Mouse (Mus musculus) G1E (cell line): ENCODE measurements around the gene Ncam2. TPM values are rescaled to one million over a fixed set of nuclear protein-coding genes. Genes with fewer than 3 reads are reported as not detected.

Experiments used
- ATAC-seq: 2 replicates; pipeline ENCODE4 v1.8.0; 2016; ENCODE audit warnings: mild to moderate bottlenecking; ENCODE audit not compliant: insufficient number of reproducible peaks, poor library complexity, low FRiP score, severe bottlenecking; ENCODE audit errors: extremely low read depth
- DNase-seq: peaks from one replicate; pipeline ENCODE4 v3.0.0; 2012; ENCODE audit warnings: low spot score
- H3K27me3 ChIP-seq: 2 replicates; pipeline ENCODE4 v1.6.1; 2012; ENCODE audit warnings: mild to moderate bottlenecking, low read length, inconsistent platforms; ENCODE audit not compliant: insufficient read depth
- H3K36me3 ChIP-seq: replicated peaks from 2 replicates; pipeline ENCODE3; 2012; ENCODE audit warnings: mild to moderate bottlenecking, inconsistent platforms
- H3K4me1 ChIP-seq: 2 replicates; pipeline ENCODE4 v1.6.1; 2012; ENCODE audit warnings: low read depth, low read length, inconsistent platforms, mixed read lengths; ENCODE audit not compliant: insufficient read depth
- H3K4me3 ChIP-seq: 2 replicates; pipeline ENCODE4 v1.5.1; 2012; ENCODE audit warnings: low read depth, mild to moderate bottlenecking, inconsistent platforms, low read length, moderate library complexity, mixed read lengths
- H3K9me3 ChIP-seq: replicated peaks from 2 replicates; pipeline ENCODE4 v1.6.1; 2012; ENCODE audit warnings: inconsistent platforms
- CTCF ChIP-seq: IDR thresholded peaks from 2 replicates; pipeline ENCODE4 v1.5.1; 2012; ENCODE audit warnings: low read depth, low read length, inconsistent platforms, mixed read lengths
- GATA1 ChIP-seq: IDR thresholded peaks from 2 replicates; pipeline ENCODE4 v1.6.1; 2012; ENCODE audit warnings: borderline replicate concordance, low read length, inconsistent platforms, mixed read lengths
- GATA2 ChIP-seq: IDR thresholded peaks from 2 replicates; pipeline ENCODE4 v1.6.1; 2012; ENCODE audit warnings: low read depth, low read length, inconsistent platforms, borderline replicate concordance
- POLR2AphosphoS5 ChIP-seq: IDR thresholded peaks from 2 replicates; pipeline ENCODE4 v1.6.1; 2012; ENCODE audit warnings: low read depth, low read length, inconsistent platforms; ENCODE audit not compliant: insufficient replicate concordance
- TAL1 ChIP-seq: conservative IDR thresholded peaks from 2 replicates; pipeline ENCODE4 v1.6.1; 2012; ENCODE audit warnings: low read depth, low read length, inconsistent platforms, mixed read lengths
- polyA plus RNA-seq: library from polyadenylated mRNA; stranded (reverse); fragments of >175 nt; gene quantifications from 2 replicates; pipeline ENCODE4 v1.2.3, GENCODE M21; 2012
- total RNA-seq, 2 experiments: library from RNA; stranded (forward) in 1 of 2; stranded (reverse) in 1 of 2; fragments of 200-1000 nt in 1 of 2; fragments of >200 nt in 1 of 2; fragmentation: Nextera tagmentation in 1 of 2; gene quantifications; 2 replicates each; pipeline ENCODE4 v1.2.3; 2014 to 2017

Ncam2 gene
- total and polyA plus RNA-seq, 3 experiments, result 0.11 TPM; not detected in 2

DNA sequence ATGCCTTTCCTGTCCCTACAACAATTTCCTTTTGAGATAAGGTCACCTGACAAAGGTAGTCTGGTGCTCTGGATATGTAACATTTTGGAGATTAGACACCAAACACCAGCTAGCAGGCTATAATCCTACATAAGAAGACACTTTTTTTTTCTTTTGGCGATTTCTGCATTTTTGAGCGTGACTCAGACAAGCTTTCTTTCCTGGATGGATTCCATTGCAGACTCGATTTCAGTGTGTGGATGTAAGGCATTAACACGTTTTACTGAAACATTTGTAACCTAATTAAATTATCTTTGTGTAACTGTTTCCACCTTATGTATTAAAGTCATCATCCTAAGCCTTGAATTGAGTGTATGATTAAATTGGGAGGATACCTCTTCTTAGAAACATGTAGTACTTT is 7.9 kb upstream of the Ncam2 start:
- ATAC-seq (no peak), DNase-seq (no peak)
- no peak overlapping the region for H3K4me3 ChIP-seq
- H3K9me3 ChIP-seq, result no peaks in the 10 kb centered on the region
- no peaks in the 10 kb centered on the region for H3K27me3 ChIP-seq
- TF ChIP-seq TAL1 (no peak), CTCF (no peak), GATA1 (no peak), POLR2AphosphoS5 (no peak), GATA2 (no peak)
- no peaks in the 10 kb centered on the region for H3K36me3 ChIP-seq
- no peaks in the 10 kb centered on the region for H3K4me1 ChIP-seq

DNA sequence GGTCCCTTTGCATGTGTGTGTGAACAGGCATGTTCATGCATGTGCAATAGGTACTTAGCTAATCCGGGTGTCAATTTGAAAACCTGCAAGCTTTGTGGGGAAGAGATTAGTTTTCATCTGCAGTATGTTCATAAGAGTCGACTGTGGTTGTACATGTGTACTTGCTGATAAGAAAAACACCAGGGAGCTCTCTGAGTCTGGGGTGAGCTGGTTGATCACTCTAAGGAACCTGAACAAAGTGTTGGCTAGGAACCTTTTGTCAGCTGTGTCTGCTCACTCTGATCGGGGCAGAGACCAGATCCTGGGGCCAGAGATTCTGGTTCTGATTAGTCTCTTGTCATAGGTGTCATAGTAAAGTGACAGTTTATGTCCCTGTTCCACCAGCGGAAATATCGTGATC is 1.0 kb upstream of the Ncam2 start:
- Histone ChIP-seq H3K27me3 (no peaks in the 10 kb centered on the region), H3K4me3 (no peak overlapping the region), H3K4me1 (no peaks in the 10 kb centered on the region), H3K9me3 (peaks cover 12% of the 10 kb centered on the region), H3K36me3 (no peaks in the 10 kb centered on the region)
- DNase-seq, result no peak
- TF ChIP-seq GATA2, result no peak
- no peak for TF ChIP-seq TAL1
- TF ChIP-seq CTCF, result no peak
- TF ChIP-seq POLR2AphosphoS5, result no peak
- no peak for TF ChIP-seq GATA1
- no peak; the same call in 1 of the 2 replicates for ATAC-seq

DNA sequence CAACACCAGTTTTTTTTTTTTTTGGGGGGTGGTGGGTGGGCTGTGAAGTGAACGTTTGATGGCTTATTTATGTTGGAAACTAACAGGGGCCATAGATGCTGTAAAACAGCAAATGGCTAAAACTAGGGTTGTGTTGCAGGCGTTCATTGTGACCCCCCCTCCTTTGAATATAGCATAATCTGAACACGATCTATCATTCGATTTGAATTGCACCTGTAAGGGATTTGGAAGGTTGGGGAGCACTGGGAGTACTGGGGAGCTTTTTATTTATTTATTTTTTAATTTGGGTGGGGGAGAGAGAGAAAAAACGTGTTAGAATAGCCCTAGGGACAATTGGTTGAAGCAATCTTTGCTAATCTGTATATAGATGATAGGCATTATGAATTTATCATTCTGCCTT is 974 bp downstream of the Ncam2 start:
- TF ChIP-seq CTCF (no peak), TAL1 (no peak)
- peaks cover 12% of the 10 kb centered on the region for H3K9me3 ChIP-seq
- no peak overlapping the region for H3K4me3 ChIP-seq
- no peaks in the 10 kb centered on the region for H3K27me3 ChIP-seq
- DNase-seq, result no peak
- no peaks in the 10 kb centered on the region for H3K4me1 ChIP-seq
- H3K36me3 ChIP-seq, result no peaks in the 10 kb centered on the region
- ATAC-seq, result no peak

DNA sequence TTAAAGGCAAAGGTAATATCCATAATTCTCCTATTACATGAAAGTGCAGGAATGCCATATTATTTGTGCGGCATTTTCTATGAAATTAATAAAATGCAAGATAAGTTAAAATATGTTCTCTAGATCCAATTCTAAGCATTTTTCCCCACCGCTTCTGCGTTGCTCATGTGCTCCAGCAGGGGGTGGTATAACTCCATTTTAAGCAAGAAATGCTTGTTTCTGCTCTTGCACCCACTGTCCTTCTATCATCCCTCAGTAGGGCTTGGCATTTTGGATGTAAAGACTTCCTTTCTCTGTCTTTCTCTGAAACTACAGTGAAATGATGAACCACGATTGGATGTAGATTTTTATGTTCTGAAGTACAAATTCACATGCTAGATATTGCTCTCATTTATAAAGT is 1.5 kb downstream of the Ncam2 start:
- H3K27me3 ChIP-seq, result no peaks in the 10 kb centered on the region
- H3K9me3 ChIP-seq, result peaks cover 12% of the 10 kb centered on the region
- no peak for ATAC-seq
- DNase-seq, result no peak
- H3K36me3 ChIP-seq, result no peaks in the 10 kb centered on the region
- no peaks in the 10 kb centered on the region for H3K4me1 ChIP-seq
- no peak for TF ChIP-seq TAL1
- no peak for TF ChIP-seq GATA2
- TF ChIP-seq POLR2AphosphoS5, result no peak
- no peak for TF ChIP-seq GATA1
- no peak for TF ChIP-seq CTCF
- no peak overlapping the region for H3K4me3 ChIP-seq

DNA sequence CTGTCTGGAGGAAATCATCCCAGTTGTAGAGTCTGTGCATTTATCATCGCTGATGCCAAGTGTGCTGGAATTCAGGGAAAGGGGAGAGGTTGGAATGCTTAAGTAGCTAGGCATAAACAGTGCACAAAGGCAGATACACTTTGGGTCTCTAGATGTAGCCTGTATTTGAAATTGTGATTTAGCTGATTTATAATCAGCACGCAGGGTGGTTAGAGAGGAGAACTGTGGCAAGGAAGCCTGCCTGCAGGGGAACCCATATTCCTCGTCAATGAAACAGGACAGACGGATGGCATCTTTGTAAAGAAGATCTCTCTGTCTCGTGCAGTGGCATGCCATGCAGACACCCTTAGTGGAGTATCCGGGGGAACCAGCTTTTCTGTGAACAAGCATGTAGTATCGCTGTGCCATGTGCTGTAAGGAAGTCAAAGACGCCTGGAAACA is 2.2 kb downstream of the Ncam2 start:
- ATAC-seq, result no peak
- Histone ChIP-seq H3K36me3 (no peaks in the 10 kb centered on the region), H3K4me3 (no peak overlapping the region), H3K9me3 (peaks cover 12% of the 10 kb centered on the region), H3K4me1 (no peaks in the 10 kb centered on the region), H3K27me3 (no peaks in the 10 kb centered on the region)
- TF ChIP-seq CTCF (no peak), TAL1 (no peak), GATA2 (no peak), POLR2AphosphoS5 (no peak), GATA1 (no peak)
- no peak for DNase-seq

DNA sequence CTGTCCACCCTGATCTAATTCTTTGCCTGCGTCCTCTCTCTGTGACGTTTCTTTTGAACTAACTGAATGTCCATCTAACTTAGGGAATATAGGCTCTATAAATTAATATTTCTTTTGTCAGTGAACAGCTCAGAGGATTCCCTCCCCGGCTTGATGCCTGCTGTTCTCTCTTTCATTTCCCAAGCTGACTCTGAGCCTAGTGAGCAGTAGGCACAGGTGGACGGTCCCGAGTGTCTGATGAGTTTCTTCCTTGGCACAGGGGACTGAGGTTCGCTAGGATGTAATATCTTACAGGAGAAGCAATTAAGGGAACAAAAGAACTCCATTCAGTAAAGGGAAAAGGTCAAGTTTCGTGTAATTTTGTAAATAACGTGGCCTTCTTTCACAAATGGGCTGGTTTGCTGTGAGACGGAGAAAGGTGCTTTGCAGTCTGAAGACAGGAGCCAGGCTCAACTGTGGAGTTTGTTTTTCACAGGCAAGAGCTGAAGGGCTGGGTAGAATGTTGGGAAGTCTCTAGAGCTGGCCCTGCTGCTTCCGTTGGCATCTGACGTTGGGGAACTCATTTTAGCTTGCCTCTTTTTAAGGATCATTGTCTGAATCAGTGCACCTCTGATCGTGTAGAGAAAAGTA is 4.0 kb downstream of the Ncam2 start:
- H3K4me1 ChIP-seq, result no peaks in the 10 kb centered on the region
- H3K36me3 ChIP-seq, result no peaks in the 10 kb centered on the region
- TF ChIP-seq CTCF (no peak), TAL1 (no peak), POLR2AphosphoS5 (no peak), GATA2 (no peak), GATA1 (no peak)
- ATAC-seq, result no peak
- H3K9me3 ChIP-seq, result peaks cover 12% of the 10 kb centered on the region
- H3K4me3 ChIP-seq, result no peak overlapping the region
- no peak for DNase-seq
- H3K27me3 ChIP-seq, result no peaks in the 10 kb centered on the region

DNA sequence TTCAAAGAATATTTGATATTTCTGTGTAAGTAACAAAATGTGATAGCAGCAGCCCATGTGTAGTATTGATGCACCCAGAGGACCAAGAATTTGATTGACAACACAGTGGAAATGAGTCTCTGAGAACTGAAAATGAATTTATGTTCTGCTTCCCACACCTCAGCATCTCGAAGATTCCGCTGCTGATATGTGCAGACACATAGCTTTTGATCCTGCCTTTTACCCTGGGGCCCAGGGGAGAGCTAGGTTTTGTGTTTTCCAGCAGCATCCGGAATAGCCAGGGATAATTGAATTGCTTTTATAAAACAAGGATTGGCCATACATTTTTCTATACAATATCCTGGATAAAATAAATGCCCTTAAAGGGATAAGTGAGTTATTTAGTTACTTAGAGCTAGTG is 20.7 kb downstream of the Ncam2 start:
- no peak for ATAC-seq
- H3K27me3 ChIP-seq, result no peaks in the 10 kb centered on the region
- no peak for DNase-seq

More for the DNA sequence above, 20.7 kb downstream of the Ncam2 start:
- no peaks in the 10 kb centered on the region for H3K4me1 ChIP-seq
- TF ChIP-seq POLR2AphosphoS5, result no peak
- TF ChIP-seq GATA2, result no peak
- TF ChIP-seq TAL1, result no peak
- H3K4me3 ChIP-seq, result no peak overlapping the region
- no peaks in the 10 kb centered on the region for H3K9me3 ChIP-seq
- H3K36me3 ChIP-seq, result no peaks in the 10 kb centered on the region
